Mouse (Mus musculus) embryonic fibroblast, embryonic 13.5 days (primary cell): ENCODE measurements around the gene Fas.
A peak's percentile ranks its signal among the peaks of the same experiment; 100 is the strongest.

Experiments used
- CTCF ChIP-seq: IDR thresholded peaks from 2 replicates; pipeline ENCODE4 v1.5.1; 2011; ENCODE audit warnings: mild to moderate bottlenecking, control low read depth, low read length, moderate library complexity, borderline replicate concordance; ENCODE audit not compliant: insufficient read depth
- POLR2A ChIP-seq: IDR thresholded peaks from 2 replicates; pipeline ENCODE4 v1.6.1; 2011; ENCODE audit warnings: low read depth, mild to moderate bottlenecking, control low read depth, low read length, moderate library complexity

- TF ChIP-seq POLR2A (no peak), CTCF (peak; percentile 78)
Measured at GRCm38 (mm10) chr19:34334300-34334699, 43.8 kb downstream of the Fas start.
